ENCODE assay signal across 8 mouse cellular contexts in genomic region chr3:51789389-51789904, GRCm38 (mm10).
A peak's percentile ranks its signal among the peaks of the same experiment; 100 is the strongest.
DNase-seq lines count a peak whose midpoint lies in the region; ATAC-seq and TF ChIP-seq lines count a peak whose summit lies in the region.

No protein-coding gene starts in this region.

- no peaks in the 10 kb centered on the region for H3K9me3 ChIP-seq in heart, embryonic 10.5 days
- no peaks in the 10 kb centered on the region for H3K9me3 ChIP-seq in hindbrain, embryonic 11.5 days (ENCODE audit: control insufficient read depth, low read length)
- H3K9me3 ChIP-seq in megakaryocyte, embryonic 14.5 days = no peaks in the 10 kb centered on the region

- TF ChIP-seq CTCF in bone marrow, adult 2 months (IDR thresholded peaks at IDR 0.05; ENCODE audit: control insufficient read depth, insufficient read depth, low read length) = no peak

- H3K27me3 ChIP-seq in heart, embryonic 10.5 days (ENCODE audit: insufficient read depth, poor library complexity, severe bottlenecking) = no peaks in the 10 kb centered on the region
- H3K27me3 ChIP-seq in hindbrain, embryonic 11.5 days (ENCODE audit: control insufficient read depth, insufficient read depth, low read length) = no peaks in the 10 kb centered on the region
- no peaks in the 10 kb centered on the region for H3K27me3 ChIP-seq in megakaryocyte, embryonic 14.5 days (replicated peaks)

- H3K9ac ChIP-seq in hindbrain, embryonic 11.5 days (ENCODE audit: low read depth, low read length) = no peak overlapping the region

- DNase-seq in heart, embryonic 10.5 days (ENCODE audit: low spot score) = no peak
- no peak for DNase-seq in heart, adult 8-10 months (ENCODE audit: low spot score)
- no peak for DNase-seq in hindbrain, embryonic 11.5 days (ENCODE audit: low spot score)
- no peak for DNase-seq in right cerebral cortex, postnatal 14 days
- DNase-seq in cerebellum, postnatal 10 days = no peak
- no peak for DNase-seq in right cerebral cortex, adult 2 months (ENCODE audit: low spot score in 2 of 2)

- no peak for TF ChIP-seq POLR2A in bone marrow, adult 2 months (IDR thresholded peaks at IDR 0.05; ENCODE audit: borderline replicate concordance, control insufficient read depth, low read depth, low read length)

- peak overlapping the region; percentile 33; the same call in 1 of the 2 replicates for H3K4me2 ChIP-seq in hindbrain, embryonic 11.5 days (replicated peaks; ENCODE audit: low read depth, low read length)

- peak overlapping the region; percentile 59 for H3K4me3 ChIP-seq in heart, embryonic 10.5 days
- H3K4me3 ChIP-seq in bone marrow, adult 2 months (replicated peaks; ENCODE audit: control insufficient read depth, low read depth, low read length) = no peak overlapping the region
- no peak overlapping the region for H3K4me3 ChIP-seq in hindbrain, embryonic 11.5 days (ENCODE audit: low read depth, low read length)
- peak overlapping the region; percentile 90 for H3K4me3 ChIP-seq in megakaryocyte, embryonic 14.5 days (replicated peaks)

- peak overlapping the region; percentile 91 for H3K27ac ChIP-seq in heart, embryonic 10.5 days
- H3K27ac ChIP-seq in bone marrow, adult 2 months (ENCODE audit: control insufficient read depth, insufficient read depth, low read depth, low read length, poor library complexity) = peak overlapping the region; percentile 27
- H3K27ac ChIP-seq in hindbrain, embryonic 11.5 days (ENCODE audit: low read depth, low read length) = peak overlapping the region; percentile 94

- WGBS in heart, embryonic 10.5 days = 56% methylated on average over 10 of the region's 10 CpGs
- 34% methylated on average over 10 of the region's 10 CpGs for WGBS in bone marrow, adult 2 months
- WGBS in hindbrain, embryonic 11.5 days = 20% methylated on average over 10 of the region's 10 CpGs

- peaks cover 33% of the 10 kb centered on the region for H3K4me1 ChIP-seq in heart, embryonic 10.5 days
- peaks cover 4% of the 10 kb centered on the region for H3K4me1 ChIP-seq in bone marrow, adult 2 months (ENCODE audit: control insufficient read depth, insufficient read depth, low read length)
- peaks cover 20% of the 10 kb centered on the region for H3K4me1 ChIP-seq in hindbrain, embryonic 11.5 days (replicated peaks; ENCODE audit: control insufficient read depth, insufficient read depth, low read length)
- H3K4me1 ChIP-seq in megakaryocyte, embryonic 14.5 days = peaks cover 32% of the 10 kb centered on the region

- H3K36me3 ChIP-seq in heart, embryonic 10.5 days = no peaks in the 10 kb centered on the region
- no peaks in the 10 kb centered on the region for H3K36me3 ChIP-seq in hindbrain, embryonic 11.5 days (ENCODE audit: control insufficient read depth, insufficient read depth, low read length)
- peaks cover 15% of the 10 kb centered on the region for H3K36me3 ChIP-seq in megakaryocyte, embryonic 14.5 days (replicated peaks; ENCODE audit: low read length)

- peak; percentile 49; the same call in 1 of the 2 replicates for ATAC-seq in hindbrain, embryonic 11.5 days (ENCODE audit: low FRiP score)

Comparison
In these comparisons a context has a peak if more than half of its experiments do, and no peak if none do; other contexts are left out.
1. H3K27ac ChIP-seq: peak in every context shown above with its lines; median percentile 94 in hindbrain, embryonic 11.5 days; 91 in heart, embryonic 10.5 days; 27 in bone marrow, adult 2 months.
2. H3K4me3 ChIP-seq: peak in heart, embryonic 10.5 days (single experiment) and megakaryocyte, embryonic 14.5 days (single experiment); none in bone marrow, adult 2 months (single experiment) and hindbrain, embryonic 11.5 days (single experiment).